Mouse (Mus musculus) heart, adult 9 months (tissue): ENCODE results near the gene E130311K13Rik.

Experiments
- DNase-seq, 2 experiments: peaks; one replicate each; pipeline ENCODE4 v3.0.0; 2022; ENCODE audit warnings: low spot score in 2 of 2

The E130311K13Rik gene

GRCm38 (mm10) chr3:63928878-63929859 is at the start of gene E130311K13Rik:
E130311K13Rik (minus strand) TSS chr3:63929472.
- peak; percentile 85 to 92 for DNase-seq

GRCm38 (mm10) chr3:63977895-63978294 is 48.6 kb upstream of the E130311K13Rik start:
- no peak for DNase-seq

- peak; percentile 91 to 95 for DNase-seq
Measured at GRCm38 (mm10) chr3:63975955-63976908, 47.0 kb upstream of the E130311K13Rik start, which contains the start of gene Gmps. Gmps (plus strand) TSS chr3:63976106.

- DNase-seq = no peak
Measured at GRCm38 (mm10) chr3:63965929-63966328, 36.7 kb upstream of the E130311K13Rik start.

- DNase-seq = no peak
Measured at GRCm38 (mm10) chr3:63964922-63965249, 35.6 kb upstream of the E130311K13Rik start.

- DNase-seq = peak; percentile 99
Measured at GRCm38 (mm10) chr3:63964100-63964921, 35.0 kb upstream of the E130311K13Rik start, which contains the start of gene Slc33a1. Slc33a1 (minus strand) TSS chr3:63964768.

GRCm38 (mm10) chr3:63963421-63964099 is 34.3 kb upstream of the E130311K13Rik start:
- DNase-seq = no peak

- no peak for DNase-seq
Measured at GRCm38 (mm10) chr3:63949837-63950236, 20.6 kb upstream of the E130311K13Rik start.

GRCm38 (mm10) chr3:63941204-63941850 is 12.1 kb upstream of the E130311K13Rik start:
- no peak for DNase-seq

- no peak for DNase-seq
Measured at GRCm38 (mm10) chr3:63938928-63939327, 9.7 kb upstream of the E130311K13Rik start.

- DNase-seq = no peak
Measured at GRCm38 (mm10) chr3:63919634-63920033, 9.6 kb downstream of the E130311K13Rik start.

GRCm38 (mm10) chr3:63910301-63910700 is 19.0 kb downstream of the E130311K13Rik start:
- DNase-seq = no peak

- DNase-seq = no peak
Measured at GRCm38 (mm10) chr3:63905241-63905640, 24.0 kb downstream of the E130311K13Rik start.

- no peak for DNase-seq
Measured at GRCm38 (mm10) chr3:63904157-63904556, 25.1 kb downstream of the E130311K13Rik start.

- no peak for DNase-seq
Measured at GRCm38 (mm10) chr3:63900021-63900571, 29.2 kb downstream of the E130311K13Rik start.

- no peak for DNase-seq
Measured at GRCm38 (mm10) chr3:63899309-63899695, 30.0 kb downstream of the E130311K13Rik start, which contains the start of gene Plch1. Plch1 (minus strand) TSS chr3:63899472.

GRCm38 (mm10) chr3:63898581-63899308 is 30.5 kb downstream of the E130311K13Rik start:
- peak; percentile 19 to 21 for DNase-seq

GRCm38 (mm10) chr3:63897177-63897576 is 32.1 kb downstream of the E130311K13Rik start:
- DNase-seq = no peak

- no peak for DNase-seq
Measured at GRCm38 (mm10) chr3:63896303-63896702, 33.0 kb downstream of the E130311K13Rik start.
